Mouse (Mus musculus): Measurements from ENCODE around the gene Gm49373.
A peak's percentile ranks its signal among the peaks of the same experiment; 100 is the strongest.
"Not testable (repeated sequence)": the region's sequence is repeated elsewhere in the genome, so short reads cannot be mapped to it uniquely, and the experiment has no call there.

Gm49373 gene

DNA sequence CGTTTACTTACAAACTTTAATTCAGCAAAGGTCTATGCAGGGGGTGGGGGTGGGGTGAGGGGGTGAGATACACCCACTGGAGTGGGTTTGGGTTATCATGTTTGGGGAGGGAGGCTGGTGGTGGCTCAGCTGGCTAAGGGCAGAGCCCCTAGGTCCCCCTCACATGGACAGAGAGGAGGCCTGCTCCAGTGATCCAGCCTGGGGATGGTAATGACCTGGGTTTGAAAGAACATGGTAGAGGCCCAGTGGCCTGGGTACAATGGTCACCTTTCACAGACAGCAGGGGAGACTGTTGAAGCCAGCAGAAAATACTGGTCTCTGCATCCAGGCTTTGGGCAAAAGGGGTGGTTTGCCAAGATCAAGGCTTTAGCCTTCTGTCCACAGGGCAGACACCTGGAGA lies 1.3 kb upstream of the Gm49373 start:
- no peak for DNase-seq (ENCODE audit: low spot score in 2 of 2)

DNA sequence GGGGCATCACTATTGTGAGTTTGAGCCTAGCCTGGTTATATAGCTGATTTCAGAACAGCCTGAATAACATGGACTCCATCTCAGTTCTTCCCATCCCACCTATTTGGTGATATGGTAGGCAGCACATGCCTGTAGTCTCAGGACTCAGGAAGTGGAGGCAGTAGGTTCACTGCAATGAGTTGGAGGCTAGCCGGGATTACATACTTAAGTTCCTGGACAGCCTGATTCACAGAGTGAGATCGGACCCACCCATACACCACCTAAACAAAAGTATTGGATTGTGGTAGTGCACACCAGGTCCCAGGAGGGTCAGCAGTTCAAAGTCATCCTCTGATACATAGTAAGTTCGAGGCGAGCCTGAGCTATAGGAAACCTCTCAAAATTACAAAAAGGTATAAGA lies 255 bp downstream of the Gm49373 start:
- no peak for DNase-seq (ENCODE audit: low spot score in 2 of 2)

DNA sequence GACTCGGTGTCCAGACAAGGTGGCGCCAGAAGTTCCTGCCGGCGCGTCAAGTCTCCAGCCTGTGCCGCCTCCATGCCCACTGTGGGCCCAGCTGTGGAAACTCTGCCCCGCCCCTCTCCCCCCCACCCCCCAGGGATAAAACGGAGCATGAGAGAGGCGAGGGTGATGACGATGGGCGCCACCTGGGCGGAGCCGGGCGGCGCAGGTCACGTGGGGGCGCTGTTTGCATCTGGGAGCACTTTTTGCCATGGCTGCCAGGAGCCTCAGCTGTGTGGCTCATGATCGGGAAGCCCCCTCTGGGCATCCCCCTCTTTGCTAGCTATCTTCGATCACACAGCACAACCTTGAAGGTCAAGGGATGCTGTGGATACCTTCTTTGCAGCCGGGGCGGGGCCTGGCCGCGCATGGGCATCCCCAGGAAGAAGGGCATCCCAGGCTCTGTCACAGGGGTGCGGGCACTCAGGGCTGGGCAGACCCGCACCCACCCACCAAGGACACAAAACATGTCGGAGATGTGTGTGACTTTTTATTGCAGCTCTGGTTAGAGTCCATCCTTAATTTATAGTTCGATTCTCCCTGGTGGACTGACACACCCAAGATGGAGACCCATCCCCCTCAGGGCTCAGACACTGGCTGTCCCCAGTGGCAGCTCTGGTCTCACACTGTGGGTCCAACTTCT lies 5.8 kb downstream of the Gm49373 start, which contains the start of gene Zglp1:
Gene Zglp1 (minus strand): TSS at position 88 of the 679 bp plus-strand sequence.
- no peak for DNase-seq (ENCODE audit: low spot score in 2 of 2)

DNA sequence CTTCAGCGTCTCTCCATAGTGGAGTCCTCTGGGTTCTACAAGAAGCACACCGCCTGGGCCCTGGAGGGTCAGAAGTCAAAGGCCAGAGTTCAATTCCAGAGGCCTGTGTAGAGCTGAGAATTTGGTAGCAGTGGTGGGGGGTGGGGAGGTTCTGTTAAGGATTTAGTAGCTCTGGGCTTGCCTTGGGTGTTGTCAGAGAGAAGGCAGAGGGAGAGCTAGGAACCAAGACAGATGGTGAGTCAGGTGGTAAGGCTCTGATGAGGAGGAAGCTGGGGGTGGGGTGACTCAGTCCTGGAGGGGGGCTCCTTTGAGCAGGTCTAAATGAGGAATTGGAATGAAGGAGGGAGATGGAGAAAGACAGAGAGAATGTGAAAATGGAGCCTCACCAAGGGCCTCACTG lies 10.0 kb downstream of the Gm49373 start:
- DNase-seq (ENCODE audit: low spot score in 2 of 2), result no peak

DNA sequence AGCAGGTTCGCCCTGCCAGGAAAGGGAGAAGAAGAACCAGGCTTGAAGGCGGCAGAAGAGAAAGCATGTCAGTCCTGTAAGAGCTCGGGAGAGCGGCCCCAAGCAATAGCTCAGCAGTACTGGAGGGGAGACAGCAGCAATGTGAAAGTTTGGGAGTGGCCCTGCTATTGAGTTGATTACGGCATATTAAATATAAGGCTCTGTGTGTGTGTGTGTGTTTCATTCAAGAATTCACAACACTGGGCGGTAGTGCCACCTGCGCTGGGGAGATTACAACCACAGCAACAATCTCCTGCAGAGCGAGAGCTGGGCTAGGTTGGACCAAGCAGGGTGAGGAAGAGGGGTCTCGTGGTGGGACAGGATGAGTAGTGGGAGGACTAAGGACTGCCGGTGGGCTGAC lies 21.3 kb downstream of the Gm49373 start:
- DNase-seq (ENCODE audit: low spot score in 2 of 2), result no peak

DNA sequence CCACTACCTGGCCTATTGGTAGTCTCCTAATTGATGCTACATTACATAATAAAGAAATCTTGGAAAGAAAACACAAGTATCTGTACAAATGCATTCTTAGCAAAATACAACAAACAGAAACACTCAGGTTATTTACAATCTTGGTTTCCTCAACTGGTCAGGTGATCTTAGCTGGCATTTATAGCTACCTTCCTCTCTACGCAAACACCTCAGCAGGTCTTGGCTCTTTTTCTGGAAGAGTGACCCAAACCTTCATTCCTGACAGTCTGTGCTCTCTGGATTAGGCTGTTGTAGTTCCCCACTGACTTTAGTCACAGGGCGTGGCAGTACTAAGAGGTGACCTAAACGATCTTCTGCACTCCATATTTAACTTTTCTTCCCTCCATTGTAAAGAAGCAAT lies 27.7 kb downstream of the Gm49373 start:
- no peak for DNase-seq (ENCODE audit: low spot score in 2 of 2)

DNA sequence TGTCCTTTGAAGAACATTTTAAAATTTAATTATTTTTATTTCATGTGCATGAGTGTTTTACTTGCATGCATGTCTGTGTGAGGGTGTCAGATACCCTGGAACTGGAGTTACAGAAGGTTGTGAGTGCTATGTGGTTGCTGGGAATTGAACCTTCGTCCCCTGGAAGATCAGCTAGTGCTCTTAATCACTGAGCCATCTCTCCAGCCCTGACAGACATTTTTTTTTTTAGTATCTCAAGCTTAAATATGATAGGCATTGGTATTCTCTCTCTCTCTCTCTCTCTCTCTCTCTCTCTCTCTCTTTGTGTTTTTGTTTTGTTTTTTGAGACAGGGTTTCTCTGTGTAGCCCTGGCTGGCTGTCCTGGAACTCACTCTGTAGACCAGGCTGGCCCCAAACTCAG lies 28.1 kb downstream of the Gm49373 start:
- not testable (repeated sequence) for DNase-seq (ENCODE audit: low spot score in 2 of 2)

DNA sequence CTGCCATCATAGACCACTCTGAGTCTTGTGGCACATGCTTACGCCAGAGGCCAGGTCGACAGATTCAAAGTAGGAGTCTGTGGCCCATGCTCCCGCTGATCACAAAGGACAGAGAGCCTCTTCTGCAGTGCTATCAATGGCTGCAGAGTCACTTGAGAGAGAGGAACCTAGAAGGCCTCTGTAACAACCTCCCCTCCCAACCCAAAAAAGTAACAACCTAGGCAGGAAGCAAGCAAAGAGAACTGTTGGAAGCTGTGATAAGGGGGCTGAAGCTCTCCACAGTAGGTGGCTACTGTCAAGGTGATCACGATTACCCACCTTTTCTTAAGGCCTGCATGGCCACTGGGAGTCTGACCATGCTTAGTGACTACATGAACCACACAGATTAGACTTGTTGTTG lies 29.3 kb downstream of the Gm49373 start:
- DNase-seq (ENCODE audit: low spot score in 2 of 2), result no peak

DNA sequence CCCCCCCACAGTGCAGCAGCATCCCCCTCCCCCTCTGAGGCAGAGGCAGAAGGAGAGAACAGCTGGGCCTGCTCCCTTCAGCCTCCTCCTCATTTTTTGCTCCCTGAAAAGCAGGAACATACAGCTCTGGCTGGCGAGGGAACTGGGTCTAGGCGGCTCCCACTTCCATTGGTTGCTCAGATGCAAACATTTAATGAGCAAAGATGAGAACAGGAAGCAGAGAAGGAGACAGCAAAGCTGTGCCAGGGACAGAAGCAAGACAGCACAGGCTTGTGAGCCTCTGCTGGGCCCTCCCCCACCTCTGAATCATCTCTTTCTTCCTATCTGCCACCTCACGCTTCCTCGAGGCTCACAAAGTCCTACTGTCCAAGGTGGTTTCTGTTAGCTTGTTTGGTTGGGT lies 31.6 kb downstream of the Gm49373 start:
- DNase-seq (ENCODE audit: low spot score in 2 of 2), result no peak

DNA sequence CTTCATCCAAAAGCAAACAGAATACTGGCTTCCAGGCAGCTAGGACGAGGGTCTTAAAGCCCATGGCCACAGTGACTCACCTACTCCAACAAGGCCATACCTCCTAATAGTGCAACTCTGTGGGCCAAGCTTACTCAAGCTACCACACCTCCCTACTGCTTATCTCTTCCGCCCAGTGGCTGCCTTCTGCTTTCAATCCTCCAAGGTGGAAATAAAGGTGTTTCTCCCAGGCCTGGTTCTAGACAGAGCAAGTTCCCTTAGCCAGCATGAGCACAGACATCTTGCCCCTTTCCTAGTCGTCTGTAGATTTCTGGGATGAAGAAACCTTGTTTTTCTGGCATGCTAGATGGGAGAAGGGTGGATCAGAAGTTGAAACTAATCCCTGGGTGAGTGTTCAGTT lies 33.1 kb downstream of the Gm49373 start:
- no peak for DNase-seq (ENCODE audit: low spot score in 2 of 2)

DNA sequence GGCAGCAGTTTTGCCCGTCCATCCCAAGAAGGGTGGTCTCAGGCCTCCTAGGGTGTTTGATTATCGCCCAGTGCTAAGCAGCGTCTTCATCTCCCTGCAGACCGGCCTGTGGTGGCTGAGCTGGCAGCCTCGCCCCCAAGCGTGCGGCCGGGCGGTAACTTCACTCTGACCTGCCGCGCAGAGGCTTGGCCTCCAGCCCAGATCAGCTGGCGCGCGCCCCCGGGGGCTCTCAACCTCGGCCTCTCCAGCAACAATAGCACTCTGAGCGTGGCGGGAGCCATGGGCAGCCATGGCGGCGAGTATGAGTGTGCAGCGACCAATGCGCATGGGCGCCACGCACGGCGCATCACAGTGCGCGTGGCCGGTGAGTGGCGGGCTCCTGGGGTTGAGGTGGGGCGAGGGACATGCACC lies 35.4 kb downstream of the Gm49373 start:
- DNase-seq (ENCODE audit: low spot score in 2 of 2), result no peak

DNA sequence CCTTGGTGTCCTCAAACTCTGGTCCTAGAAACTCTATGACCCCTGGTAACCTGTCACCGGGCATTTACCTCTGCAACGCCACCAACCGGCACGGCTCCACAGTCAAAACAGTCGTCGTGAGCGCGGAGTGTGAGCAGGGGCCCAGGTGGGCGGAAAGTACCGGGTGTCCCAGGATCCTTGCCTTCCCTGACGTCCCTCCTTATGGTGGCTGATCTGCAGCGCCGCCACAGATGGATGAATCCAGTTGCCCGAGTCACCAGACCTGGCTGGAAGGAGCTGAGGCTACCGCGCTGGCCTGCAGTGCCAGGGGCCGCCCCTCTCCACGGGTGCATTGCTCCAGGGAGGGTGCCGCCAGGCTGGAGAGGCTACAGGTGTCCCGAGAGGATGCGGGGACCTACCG lies 36.2 kb downstream of the Gm49373 start:
- DNase-seq (ENCODE audit: low spot score in 2 of 2), result no peak

DNA sequence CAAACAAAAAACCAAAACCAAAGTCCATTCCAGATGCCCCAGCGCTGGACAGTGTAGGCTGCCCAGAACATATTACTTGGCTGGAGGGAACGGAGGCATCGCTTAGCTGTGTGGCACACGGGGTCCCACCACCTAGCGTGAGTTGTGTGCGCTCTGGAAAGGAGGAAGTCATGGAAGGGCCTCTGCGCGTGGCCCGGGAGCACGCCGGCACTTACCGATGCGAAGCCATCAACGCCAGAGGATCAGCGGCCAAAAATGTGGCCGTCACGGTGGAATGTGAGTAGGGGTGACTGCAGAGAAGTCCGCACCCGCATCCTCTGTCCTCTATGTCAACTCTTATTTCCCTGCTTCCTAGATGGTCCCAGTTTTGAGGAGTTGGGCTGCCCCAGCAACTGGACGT lies 36.7 kb downstream of the Gm49373 start:
- DNase-seq (ENCODE audit: low spot score in 2 of 2), result no peak

DNA sequence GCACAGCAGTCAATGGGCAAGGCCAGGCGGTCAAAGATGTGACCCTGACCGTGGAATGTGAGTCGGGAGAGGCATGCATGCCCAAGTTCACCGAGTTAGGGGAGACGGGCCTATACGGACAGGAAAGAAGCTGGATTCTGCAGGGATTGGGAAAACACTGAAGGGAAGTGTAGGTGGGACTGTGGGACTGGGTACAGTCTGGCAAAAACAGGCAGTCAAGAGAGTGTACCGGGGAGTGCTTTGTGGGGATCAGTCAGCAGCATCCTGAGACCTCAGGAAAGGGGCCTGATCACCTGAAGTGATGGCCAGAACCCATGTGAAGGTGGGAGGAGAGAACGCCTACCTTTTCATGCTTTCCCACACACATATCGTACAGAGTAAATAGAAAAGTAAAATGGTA lies 37.3 kb downstream of the Gm49373 start:
- no peak for DNase-seq (ENCODE audit: low spot score in 2 of 2)

DNA sequence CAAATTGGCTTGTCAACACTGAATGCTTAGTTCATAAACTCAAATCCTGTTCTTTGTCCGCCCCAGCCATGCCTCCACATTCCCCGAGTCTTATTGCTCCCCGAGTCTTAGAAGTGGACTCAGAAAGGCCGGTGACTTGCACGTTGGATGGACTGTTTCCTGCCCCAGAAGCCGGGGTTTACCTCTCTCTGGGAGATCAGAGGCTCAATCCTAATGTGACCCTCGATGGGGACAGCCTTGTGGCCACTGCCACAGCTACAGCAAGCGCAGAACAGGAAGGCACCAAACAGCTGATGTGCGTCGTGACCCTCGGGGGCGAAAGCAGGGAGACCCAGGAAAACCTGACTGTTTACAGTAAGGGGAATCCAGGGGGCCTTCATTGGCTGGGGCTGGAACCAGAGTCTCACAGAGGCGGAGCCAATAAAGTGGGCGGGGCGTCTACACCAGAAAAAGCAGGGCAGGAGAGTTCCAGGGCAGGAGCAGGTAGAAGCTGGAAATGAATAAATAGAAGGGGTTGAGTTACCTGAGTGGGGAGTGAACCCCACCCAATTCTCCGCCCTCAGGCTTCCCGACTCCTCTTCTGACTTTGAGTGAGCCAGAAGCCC lies 38.3 kb downstream of the Gm49373 start:
- DNase-seq (ENCODE audit: low spot score in 2 of 2), result no peak

DNA sequence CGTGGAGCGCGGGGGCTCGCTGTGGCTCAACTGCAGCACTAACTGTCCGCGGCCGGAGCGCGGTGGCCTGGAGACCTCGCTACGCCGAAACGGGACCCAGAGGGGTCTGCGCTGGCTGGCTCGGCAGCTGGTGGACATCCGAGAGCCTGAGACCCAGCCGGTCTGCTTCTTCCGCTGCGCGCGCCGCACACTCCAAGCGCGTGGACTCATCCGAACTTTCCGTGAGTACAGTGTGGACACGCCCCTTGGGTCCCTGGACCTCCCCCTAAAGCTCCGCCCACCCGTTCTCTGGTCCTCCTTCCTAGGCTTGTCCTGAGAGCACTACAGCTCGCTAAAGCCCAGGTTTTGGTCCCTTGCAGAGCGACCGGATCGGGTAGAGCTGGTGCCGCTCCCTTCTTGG lies 39.8 kb downstream of the Gm49373 start:
- DNase-seq (ENCODE audit: low spot score in 2 of 2), result peak; percentile 30 to 42

DNA sequence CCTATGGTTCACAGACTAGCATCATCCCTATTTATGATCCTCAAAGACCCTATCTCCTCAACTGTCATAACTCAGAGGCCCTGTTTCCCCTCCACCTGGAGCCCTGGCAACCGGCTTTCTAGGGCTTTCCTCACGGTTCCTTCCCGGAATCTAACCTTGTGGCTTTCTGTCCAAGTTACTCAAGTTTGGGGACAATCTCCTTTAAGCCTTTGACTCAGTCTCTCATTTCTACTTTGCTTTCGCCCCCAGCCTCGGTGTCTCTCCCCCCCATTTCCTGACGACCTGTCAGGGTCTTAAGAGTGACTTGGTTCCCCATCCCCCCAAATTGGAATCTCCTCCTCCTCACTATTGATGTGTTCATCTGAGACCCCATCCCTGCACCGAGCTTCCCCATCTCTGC lies 40.4 kb downstream of the Gm49373 start:
- no peak for DNase-seq (ENCODE audit: low spot score in 2 of 2)

DNA sequence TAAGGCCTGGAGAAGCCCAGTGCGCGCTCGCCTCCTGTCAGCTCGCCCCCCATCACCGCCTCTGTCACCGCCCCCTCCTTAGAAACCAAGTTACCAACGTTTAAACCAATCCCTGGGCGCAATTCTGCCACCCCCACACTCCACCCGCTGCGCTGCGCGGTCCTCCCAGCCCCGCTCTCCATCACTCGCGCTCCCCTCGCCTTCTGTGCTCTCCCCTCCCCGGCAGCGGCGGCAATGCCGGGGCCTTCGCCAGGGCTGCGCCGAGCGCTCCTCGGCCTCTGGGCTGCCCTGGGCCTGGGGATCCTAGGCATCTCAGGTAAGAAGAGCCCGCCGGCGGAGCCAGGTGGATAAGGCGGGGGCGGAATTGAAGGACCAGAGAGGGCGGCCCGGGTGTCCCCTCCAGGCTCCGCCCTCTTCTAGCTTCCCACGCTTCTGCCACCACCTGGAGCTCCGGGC lies 41.0 kb downstream of the Gm49373 start, which contains the start of gene Icam5:
Gene Icam5 (plus strand): TSS at position 178 of the 456 bp plus-strand sequence.
- DNase-seq (ENCODE audit: low spot score in 2 of 2), result no peak

DNA sequence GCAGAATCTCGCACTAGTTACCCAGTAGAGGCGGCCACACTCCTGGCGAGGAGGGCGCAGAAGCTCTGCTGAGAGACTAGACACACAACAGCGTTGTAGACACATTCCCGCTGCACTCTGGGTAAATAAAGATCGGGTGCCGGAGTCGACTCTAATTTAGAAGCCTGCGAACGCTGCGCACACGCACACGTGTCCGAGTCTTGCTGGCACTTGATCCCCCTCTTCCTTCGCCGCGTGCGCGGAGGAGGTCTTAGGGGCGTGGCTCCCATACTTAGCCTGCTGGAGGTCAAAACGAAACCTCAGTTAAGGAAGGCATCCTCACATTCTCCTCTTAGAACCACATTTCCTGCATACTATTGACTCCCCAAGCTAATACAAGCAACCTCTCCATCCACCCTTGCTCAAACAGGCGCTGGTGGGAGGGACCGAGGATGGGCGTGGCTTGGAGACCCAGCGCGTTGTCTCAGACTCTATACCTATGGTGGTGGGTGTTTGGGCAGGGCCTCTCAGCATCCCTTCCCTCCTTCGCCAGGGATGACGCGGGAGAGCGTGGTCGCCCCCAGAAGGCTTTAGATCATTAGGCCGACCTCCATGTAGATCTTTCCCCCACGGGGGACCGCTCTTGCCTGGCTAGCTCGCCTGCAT lies 41.5 kb downstream of the Gm49373 start:
- DNase-seq (ENCODE audit: low spot score in 2 of 2), result peak; percentile 37 to 42

DNA sequence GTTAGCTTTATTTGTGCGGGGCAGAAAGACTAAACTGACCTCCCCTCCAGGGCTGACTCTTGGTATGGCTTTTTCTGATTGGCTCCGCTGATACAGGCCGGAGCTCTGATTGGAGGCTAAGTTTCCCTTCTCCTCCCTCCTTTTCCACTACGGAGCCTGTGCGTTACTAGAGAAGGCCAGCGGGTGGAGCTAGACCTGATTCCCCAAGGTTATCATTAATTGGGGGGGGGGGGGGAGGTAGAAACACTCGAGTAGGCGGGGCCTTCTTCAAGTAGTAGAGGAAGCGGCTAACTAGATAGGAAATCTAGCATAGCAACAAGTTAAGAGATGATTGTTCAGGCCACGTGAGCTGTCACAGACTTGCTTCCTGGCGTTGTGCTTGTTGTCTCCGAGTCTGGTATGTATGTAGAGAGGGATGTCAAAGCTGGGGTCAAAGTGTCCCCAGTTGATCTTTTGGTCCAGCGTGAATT lies 42.1 kb downstream of the Gm49373 start:
- peak; percentile 86 to 87 for DNase-seq (ENCODE audit: low spot score in 2 of 2)

DNA sequence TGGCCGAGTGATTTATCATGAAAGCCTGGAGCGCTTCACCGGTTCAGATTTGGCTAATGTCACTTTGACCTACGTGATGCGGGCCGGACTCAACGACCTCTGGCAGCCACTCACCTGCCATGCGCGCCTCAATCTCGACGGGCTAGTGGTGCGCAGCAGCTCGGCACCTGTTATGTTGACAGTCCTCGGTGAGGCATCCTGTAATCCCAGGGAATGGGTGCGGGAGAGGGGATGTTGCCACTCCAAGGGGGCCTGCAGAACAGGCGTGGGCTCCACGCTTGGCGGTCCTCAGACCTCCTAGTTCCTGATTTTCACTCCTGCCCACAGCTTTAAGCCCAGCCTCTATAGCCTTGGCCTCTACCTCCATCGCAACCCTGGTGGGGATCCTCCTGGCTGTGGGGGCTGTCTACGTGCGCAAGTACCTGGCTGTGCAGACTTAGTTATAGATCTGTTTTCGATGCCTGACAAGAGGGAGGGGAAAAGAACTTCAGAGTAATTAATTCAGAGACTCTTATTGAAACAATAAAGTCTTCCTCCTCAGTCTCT lies 42.8 kb downstream of the Gm49373 start:
- DNase-seq (ENCODE audit: low spot score in 2 of 2), result no peak

DNA sequence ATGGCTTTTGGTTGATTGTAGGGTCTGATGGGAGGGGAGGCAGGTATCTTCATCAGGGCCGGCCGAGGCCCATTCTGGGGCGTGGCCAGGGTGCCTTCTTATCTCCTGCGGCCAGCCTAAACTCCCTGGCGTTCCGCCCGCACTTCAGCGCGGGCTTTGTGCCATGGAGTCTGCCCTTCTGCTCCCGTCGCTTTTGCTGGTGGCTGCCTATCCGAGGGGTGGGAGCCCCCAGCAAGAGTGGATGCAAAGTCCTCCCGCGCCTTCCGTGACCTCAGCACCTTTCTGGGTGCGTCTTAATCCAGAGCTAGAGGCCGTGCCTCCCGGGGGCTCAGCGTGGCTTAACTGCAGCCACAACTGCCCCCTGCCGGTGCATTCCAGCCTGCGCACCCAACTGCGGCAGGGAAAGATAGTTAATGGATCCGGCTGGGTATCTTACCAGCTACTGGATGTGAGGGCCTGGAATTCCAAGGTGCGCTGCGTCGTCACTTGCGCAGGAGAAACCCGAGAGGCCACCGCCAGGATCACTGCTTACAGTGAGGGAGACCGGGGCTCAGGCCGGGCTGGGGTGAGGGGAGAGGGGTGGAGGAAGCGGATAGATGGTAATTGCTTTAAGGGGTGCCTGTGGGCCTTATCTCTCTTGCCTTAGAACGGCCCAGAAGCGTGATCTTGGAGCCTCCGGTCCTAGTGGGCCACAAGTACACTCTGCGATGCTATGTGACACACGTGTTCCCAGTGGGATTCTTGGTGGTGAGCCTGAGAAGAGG lies 43.4 kb downstream of the Gm49373 start, which contains the start of gene Icam4:
Gene Icam4 (plus strand): TSS at position 83 of the 764 bp plus-strand sequence.
- peak; percentile 63 to 78 for DNase-seq (ENCODE audit: low spot score in 2 of 2)
